Mouse (Mus musculus) stomach, postnatal 0 days (tissue): ENCODE data around the gene Nek10.

ENCODE experiments used
- CTCF ChIP-seq: IDR thresholded peaks from 2 replicates; pipeline ENCODE4 v1.5.1; 2016; ENCODE audit warnings: antibody characterized with exemption, low read depth, mild to moderate bottlenecking, moderate library complexity
- EP300 ChIP-seq: optimal IDR thresholded peaks from 2 replicates; pipeline ENCODE3; 2016; ENCODE audit warnings: antibody characterized with exemption

DNA sequence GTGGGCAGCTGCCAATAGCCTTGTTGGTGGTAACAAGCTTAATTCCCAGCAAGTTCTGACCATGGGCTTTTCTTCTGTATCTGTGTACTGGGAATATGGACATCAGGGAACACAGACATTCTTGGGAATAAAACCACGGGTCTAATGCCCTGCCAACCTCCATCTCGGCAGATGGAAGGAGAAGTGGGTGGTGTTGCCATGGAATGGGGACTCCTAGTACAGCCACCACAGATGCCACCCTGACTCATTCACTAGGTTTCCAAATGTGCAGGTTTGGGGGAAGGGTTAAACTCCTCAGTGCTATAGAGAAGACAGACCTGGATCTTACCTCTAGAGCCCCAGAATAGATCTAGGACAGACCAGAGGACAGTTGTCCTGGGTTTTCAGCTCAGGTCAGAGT, 31.1 kb downstream of the Nek10 start:
- no peak for TF ChIP-seq CTCF
- TF ChIP-seq EP300: no peak
